Mouse (Mus musculus): ENCODE results near the gene D130043K22Rik. TPM values are rescaled to one million over a fixed set of nuclear protein-coding genes. Genes with fewer than 3 reads are reported as not detected.

The D130043K22Rik gene
- 0.10 TPM in 1 of 2 replicates, not detected in the other for polyA plus RNA-seq (2015; fragmentation: Nextera tagmentation; extraction: Ambion mirVana)

GRCm38 (mm10) chr13:24844983-24845955 is at the start of gene D130043K22Rik:
Gene D130043K22Rik, plus strand, starts transcription at chr13:24845135.
- Histone ChIP-seq H3K4me2 (ENCODE audit: low read depth, low read length) (peak within 1 kb of the TSS; percentile 69), H3K9ac (ENCODE audit: low read length) (peak within 1 kb of the TSS; percentile 26; the same call in 1 of the 2 replicates), H3K36me3 (ENCODE audit: control insufficient read depth, insufficient read depth) (peaks cover 4% of the 10 kb centered on the region; the same call in 1 of the 2 replicates), H3K4me3 (ENCODE audit: low read length) (peak within 1 kb of the TSS; percentile 49), H3K27me3 (ENCODE audit: control insufficient read depth, insufficient read depth, low read length) (no peaks in the 10 kb centered on the region), H3K4me1 (ENCODE audit: control insufficient read depth, insufficient read depth, low read length) (peaks cover 5% of the 10 kb centered on the region), H3K9me3 (replicated peaks; ENCODE audit: control insufficient read depth, low read length) (no peaks in the 10 kb centered on the region), H3K27ac (ENCODE audit: low read length) (no peak within 1 kb of the TSS)
- WGBS = 18% methylated on average over 36 of the region's 40 CpGs
- ATAC-seq (replicated peaks; ENCODE audit: extremely low read depth, insufficient read depth, low FRiP score) = peak; percentile 80

- no peak overlapping the region for H3K27ac ChIP-seq (ENCODE audit: low read length)
- H3K36me3 ChIP-seq (ENCODE audit: control insufficient read depth, insufficient read depth) = no peaks in the 10 kb centered on the region
- H3K9me3 ChIP-seq (replicated peaks; ENCODE audit: control insufficient read depth, low read length) = no peaks in the 10 kb centered on the region
- H3K9ac ChIP-seq (ENCODE audit: low read length) = no peak overlapping the region
- ATAC-seq (replicated peaks; ENCODE audit: extremely low read depth, insufficient read depth, low FRiP score) = no peak
- no peaks in the 10 kb centered on the region for H3K27me3 ChIP-seq (ENCODE audit: control insufficient read depth, insufficient read depth, low read length)
- H3K4me1 ChIP-seq (ENCODE audit: control insufficient read depth, insufficient read depth, low read length) = peaks cover 6% of the 10 kb centered on the region; the same call in 1 of the 2 replicates
- H3K4me3 ChIP-seq (ENCODE audit: low read length) = no peak overlapping the region
- H3K4me2 ChIP-seq (ENCODE audit: low read depth, low read length) = no peak overlapping the region
- WGBS = 96% methylated on average over 4 of the region's 4 CpGs
These were observed 46.2 kb upstream of the D130043K22Rik start for GRCm38 (mm10) chr13:24798686-24799085.

- H3K9me3 ChIP-seq (replicated peaks; ENCODE audit: control insufficient read depth, low read length) = no peaks in the 10 kb centered on the region
- peaks cover 9% of the 10 kb centered on the region; the same call in 1 of the 2 replicates for H3K4me1 ChIP-seq (ENCODE audit: control insufficient read depth, insufficient read depth, low read length)
- H3K27ac ChIP-seq (ENCODE audit: low read length) = peak overlapping the region; percentile 97; the same call in 1 of the 2 replicates
- H3K4me3 ChIP-seq (ENCODE audit: low read length) = peak overlapping the region; percentile 93
- WGBS = 64% methylated on average over 5 of the region's 5 CpGs
- H3K4me2 ChIP-seq (ENCODE audit: low read depth, low read length) = peak overlapping the region; percentile 91
- no peak for ATAC-seq (replicated peaks; ENCODE audit: extremely low read depth, insufficient read depth, low FRiP score)
- H3K9ac ChIP-seq (ENCODE audit: low read length) = no peak overlapping the region; the same call in 1 of the 2 replicates
- H3K36me3 ChIP-seq (ENCODE audit: control insufficient read depth, insufficient read depth) = no peaks in the 10 kb centered on the region
- H3K27me3 ChIP-seq (ENCODE audit: control insufficient read depth, insufficient read depth, low read length) = no peaks in the 10 kb centered on the region
These were observed 45.6 kb upstream of the D130043K22Rik start for GRCm38 (mm10) chr13:24799378-24799777.

GRCm38 (mm10) chr13:24799925-24800673 is 44.8 kb upstream of the D130043K22Rik start:
- ATAC-seq (replicated peaks; ENCODE audit: extremely low read depth, insufficient read depth, low FRiP score) = peak; percentile 15
- Histone ChIP-seq H3K9ac (ENCODE audit: low read length) (peak overlapping the region; percentile 84), H3K4me1 (ENCODE audit: control insufficient read depth, insufficient read depth, low read length) (peaks cover 13% of the 10 kb centered on the region), H3K9me3 (replicated peaks; ENCODE audit: control insufficient read depth, low read length) (no peaks in the 10 kb centered on the region), H3K36me3 (ENCODE audit: control insufficient read depth, insufficient read depth) (no peaks in the 10 kb centered on the region), H3K27ac (ENCODE audit: low read length) (peak overlapping the region; percentile 97), H3K27me3 (ENCODE audit: control insufficient read depth, insufficient read depth, low read length) (no peaks in the 10 kb centered on the region), H3K4me2 (ENCODE audit: low read depth, low read length) (peak overlapping the region; percentile 91), H3K4me3 (ENCODE audit: low read length) (peak overlapping the region; percentile 93)
- WGBS = under 1% methylated on average over 31 of the region's 31 CpGs

- no peaks in the 10 kb centered on the region for H3K9me3 ChIP-seq (replicated peaks; ENCODE audit: control insufficient read depth, low read length)
- H3K4me2 ChIP-seq (ENCODE audit: low read depth, low read length) = peak overlapping the region; percentile 91
- no peaks in the 10 kb centered on the region for H3K27me3 ChIP-seq (ENCODE audit: control insufficient read depth, insufficient read depth, low read length)
- peak; percentile 97 for ATAC-seq (replicated peaks; ENCODE audit: extremely low read depth, insufficient read depth, low FRiP score)
- peak overlapping the region; percentile 99 for H3K9ac ChIP-seq (ENCODE audit: low read length)
- peak overlapping the region; percentile 100 for H3K27ac ChIP-seq (ENCODE audit: low read length)
- H3K4me3 ChIP-seq (ENCODE audit: low read length) = peak overlapping the region; percentile 93
- H3K4me1 ChIP-seq (ENCODE audit: control insufficient read depth, insufficient read depth, low read length) = peaks cover 13% of the 10 kb centered on the region
- WGBS = under 1% methylated on average over 42 of the region's 42 CpGs
- H3K36me3 ChIP-seq (ENCODE audit: control insufficient read depth, insufficient read depth) = 0 out of 2 replicates have a peak, but pooled peaks cover 1% of the 10 kb centered on the region
These were observed 44.1 kb upstream of the D130043K22Rik start for GRCm38 (mm10) chr13:24800674-24801307.

- Histone ChIP-seq H3K4me1 (ENCODE audit: control insufficient read depth, insufficient read depth, low read length) (peaks cover 13% of the 10 kb centered on the region), H3K4me2 (ENCODE audit: low read depth, low read length) (peak within 1 kb of the TSS; percentile 91), H3K9ac (ENCODE audit: low read length) (peak within 1 kb of the TSS; percentile 99), H3K27me3 (ENCODE audit: control insufficient read depth, insufficient read depth, low read length) (no peaks in the 10 kb centered on the region), H3K36me3 (ENCODE audit: control insufficient read depth, insufficient read depth) (peaks cover 4% of the 10 kb centered on the region; the same call in 1 of the 2 replicates), H3K9me3 (replicated peaks; ENCODE audit: control insufficient read depth, low read length) (no peaks in the 10 kb centered on the region), H3K4me3 (ENCODE audit: low read length) (peak within 1 kb of the TSS; percentile 93), H3K27ac (ENCODE audit: low read length) (peak within 1 kb of the TSS; percentile 100)
- WGBS = under 1% methylated on average over 51 of the region's 74 CpGs
- ATAC-seq (replicated peaks; ENCODE audit: extremely low read depth, insufficient read depth, low FRiP score) = peak; percentile 38
These were observed 43.5 kb upstream of the D130043K22Rik start, which contains the start of gene BC005537 for GRCm38 (mm10) chr13:24801308-24801921. Gene BC005537, plus strand, starts transcription at chr13:24801657.

DNA sequence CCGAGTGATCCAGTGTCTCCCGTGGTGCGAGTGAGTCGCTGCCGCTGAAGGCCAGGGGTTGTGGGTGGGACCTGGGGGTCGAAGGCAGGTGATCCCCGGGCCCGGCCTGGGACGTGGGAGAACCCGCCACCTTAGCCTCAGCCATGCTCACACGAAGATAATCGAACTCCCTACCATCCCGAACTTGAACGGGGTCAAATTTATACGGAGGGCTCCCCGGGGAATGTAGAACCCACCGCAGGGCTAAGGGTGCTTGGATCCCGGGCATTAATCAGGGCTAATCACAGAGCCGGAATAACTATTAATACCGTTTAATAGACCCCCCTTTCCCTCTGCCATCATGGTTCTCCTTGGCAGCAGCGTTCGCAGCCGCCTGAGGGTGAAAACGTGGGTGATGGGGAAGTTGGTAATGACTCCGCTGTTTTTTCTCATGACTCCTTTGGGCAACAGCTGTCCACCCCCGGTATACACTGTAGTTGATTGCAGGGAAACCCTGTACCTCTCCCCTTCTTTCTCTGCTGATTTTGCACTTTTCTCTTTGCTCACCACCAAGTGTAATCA is 42.7 kb upstream of the D130043K22Rik start:
- Histone ChIP-seq H3K9ac (ENCODE audit: low read length) (peak overlapping the region; percentile 99), H3K36me3 (ENCODE audit: control insufficient read depth, insufficient read depth) (peaks cover 8% of the 10 kb centered on the region), H3K4me1 (ENCODE audit: control insufficient read depth, insufficient read depth, low read length) (peaks cover 15% of the 10 kb centered on the region), H3K27ac (ENCODE audit: low read length) (peak overlapping the region; percentile 100), H3K4me3 (ENCODE audit: low read length) (peak overlapping the region; percentile 93), H3K9me3 (replicated peaks; ENCODE audit: control insufficient read depth, low read length) (no peaks in the 10 kb centered on the region), H3K27me3 (ENCODE audit: control insufficient read depth, insufficient read depth, low read length) (no peaks in the 10 kb centered on the region), H3K4me2 (ENCODE audit: low read depth, low read length) (peak overlapping the region; percentile 91)
- WGBS = under 1% methylated on average over 26 of the region's 26 CpGs
- ATAC-seq (replicated peaks; ENCODE audit: extremely low read depth, insufficient read depth, low FRiP score) = no peak

DNA sequence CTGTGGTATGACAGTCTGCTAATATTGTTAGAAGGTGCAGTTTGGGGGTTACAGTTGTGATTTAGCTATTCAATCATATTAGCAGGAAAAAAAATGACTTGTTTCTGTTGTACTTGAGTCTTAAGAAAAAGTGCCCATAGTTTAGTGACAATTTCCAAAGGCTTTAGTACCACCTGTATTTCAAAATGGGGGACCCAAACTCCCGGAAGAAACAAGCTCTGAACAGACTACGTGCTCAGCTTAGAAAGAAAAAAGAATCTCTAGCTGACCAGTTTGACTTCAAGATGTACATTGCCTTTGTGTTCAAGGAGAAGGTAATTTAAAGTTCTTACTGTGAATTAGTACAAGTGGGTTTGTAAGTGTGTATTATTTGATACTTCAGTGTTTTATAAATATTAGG is 41.7 kb upstream of the D130043K22Rik start:
- 5% methylated on average over 2 of the region's 2 CpGs for WGBS
- H3K9ac ChIP-seq (ENCODE audit: low read length) = peak overlapping the region; percentile 99
- H3K4me3 ChIP-seq (ENCODE audit: low read length) = peak overlapping the region; percentile 93
- H3K27me3 ChIP-seq (ENCODE audit: control insufficient read depth, insufficient read depth, low read length) = no peaks in the 10 kb centered on the region
- ATAC-seq (replicated peaks; ENCODE audit: extremely low read depth, insufficient read depth, low FRiP score) = no peak
- H3K36me3 ChIP-seq (ENCODE audit: control insufficient read depth, insufficient read depth) = peaks cover 14% of the 10 kb centered on the region
- H3K4me2 ChIP-seq (ENCODE audit: low read depth, low read length) = peak overlapping the region; percentile 91
- peaks cover 15% of the 10 kb centered on the region for H3K4me1 ChIP-seq (ENCODE audit: control insufficient read depth, insufficient read depth, low read length)
- H3K27ac ChIP-seq (ENCODE audit: low read length) = no peak overlapping the region
- H3K9me3 ChIP-seq (replicated peaks; ENCODE audit: control insufficient read depth, low read length) = no peaks in the 10 kb centered on the region
